Mouse (Mus musculus) B cell, adult 67 days (primary cell): Measurements from ENCODE around the gene Wdr17. TPM values are rescaled to one million over a fixed set of nuclear protein-coding genes. Genes with fewer than 3 reads are reported as not detected.

ENCODE experiments used
- total RNA-seq, 2 experiments: library from RNA; stranded (reverse); gene quantifications; 4 replicates each; pipeline ENCODE4 v1.2.4; 2023

Wdr17 gene
- total RNA-seq = not detected

DNA sequence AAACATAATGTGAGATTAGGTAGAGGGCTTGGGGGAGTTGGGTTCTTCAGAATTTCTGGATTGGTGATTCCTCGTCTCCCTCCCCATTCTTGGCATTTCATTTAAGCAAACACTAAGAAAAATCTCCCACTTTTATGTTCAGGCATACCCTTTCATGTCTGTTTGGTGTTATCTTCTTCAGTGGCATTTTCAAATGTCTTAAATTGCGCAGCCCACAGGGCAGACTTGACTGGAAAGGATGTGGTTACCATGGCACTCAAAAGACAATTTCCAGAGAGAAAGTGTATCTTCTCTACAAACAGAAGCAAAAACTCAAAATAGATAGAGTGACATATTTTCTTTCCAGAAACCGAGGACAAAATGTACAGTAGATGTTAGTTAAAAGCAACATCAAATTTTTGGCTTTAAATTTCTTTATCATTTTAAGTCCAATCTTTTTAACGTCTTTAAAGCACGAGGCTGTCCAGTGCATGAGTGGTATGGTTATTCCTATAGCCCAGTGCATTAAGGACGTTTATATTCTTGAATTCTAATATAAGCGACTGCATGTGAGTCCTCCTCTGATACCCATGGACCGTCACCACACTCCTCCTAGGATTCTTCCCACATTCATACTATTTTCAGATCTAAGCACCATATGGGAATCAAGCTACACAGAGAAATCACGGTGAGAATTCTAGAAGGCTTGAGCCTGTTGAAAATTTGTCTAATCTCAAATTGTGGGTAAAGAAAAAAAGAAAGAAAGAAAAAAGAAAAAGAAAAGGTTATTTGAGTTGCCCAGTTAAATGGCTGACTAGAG lies at the start of gene Wdr17:
Gene Wdr17, minus strand, starts transcription at position 198 of the 799 bp plus-strand sequence.

DNA sequence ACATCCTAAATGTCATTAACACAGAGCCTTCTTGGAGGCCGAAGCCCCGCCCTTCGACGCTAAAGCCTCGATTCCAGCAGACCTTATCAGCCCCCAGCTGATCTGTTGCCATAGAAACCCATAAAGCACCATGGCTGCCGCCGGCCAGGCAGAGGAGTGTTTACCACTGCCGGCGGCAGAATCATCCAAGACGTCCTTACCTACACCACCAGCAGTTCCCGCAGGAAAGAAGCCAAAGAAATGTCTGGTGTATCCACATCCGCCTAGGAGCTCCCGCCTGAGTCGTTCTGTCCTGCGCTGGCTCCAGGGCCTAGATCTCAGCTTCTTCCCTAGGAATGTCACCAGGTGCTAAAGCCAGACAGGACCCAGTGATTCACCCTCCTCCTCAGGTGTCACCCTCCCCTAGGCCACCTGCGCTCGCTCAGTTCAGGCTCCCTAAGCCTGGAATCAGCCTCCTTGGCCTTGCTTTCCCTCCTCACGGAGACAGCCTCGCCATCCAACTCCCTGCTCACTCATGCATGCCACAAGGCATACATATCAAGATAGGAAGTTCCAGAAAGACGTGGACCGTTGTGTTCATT lies 286.2 kb downstream of the Wdr17 start, which contains the start of gene Spata4:
Gene Spata4, plus strand, starts transcription at position 111 of the 581 bp plus-strand sequence.

Other genes starting within 250 kb of the Wdr17 start
- under 1 TPM in 1 of 2 experiments, not detected in 1; 0.17 TPM for gene Gpm6a, start 67.7 kb upstream of the Wdr17 start, total RNA-seq